Mouse (Mus musculus) kidney, postnatal 36 days (tissue): ENCODE measurements around the gene Slc16a1.

Experiments
- DNase-seq, 2 experiments: peaks; one replicate each; pipeline ENCODE4 v3.0.0; 2021 to 2022; ENCODE audit warnings: mixed read lengths in 2 of 2

The Slc16a1 gene

DNA sequence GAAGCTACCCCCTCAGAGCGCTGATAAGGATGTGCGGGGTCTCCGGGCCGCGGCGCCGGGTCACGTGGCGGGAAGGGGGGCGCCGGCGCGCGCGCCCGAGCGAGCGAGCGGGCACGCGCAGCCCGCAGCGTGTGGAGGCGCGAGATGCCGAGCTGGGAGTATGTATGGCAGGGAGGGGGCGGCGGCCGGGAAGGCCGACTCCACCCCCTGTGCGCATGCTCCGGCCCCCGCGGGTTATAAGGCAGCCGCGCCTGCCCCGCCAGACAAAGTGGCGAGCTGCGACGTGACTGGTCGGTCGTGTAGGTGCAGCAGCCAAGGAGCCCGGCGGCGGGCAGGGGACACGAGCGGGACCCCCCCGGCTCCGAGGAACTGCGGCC, at the start of gene Slc16a1:
Gene Slc16a1 (plus strand): TSS at position 266 of the 377 bp plus-strand sequence.
- DNase-seq = peak; percentile 82 to 91

DNA sequence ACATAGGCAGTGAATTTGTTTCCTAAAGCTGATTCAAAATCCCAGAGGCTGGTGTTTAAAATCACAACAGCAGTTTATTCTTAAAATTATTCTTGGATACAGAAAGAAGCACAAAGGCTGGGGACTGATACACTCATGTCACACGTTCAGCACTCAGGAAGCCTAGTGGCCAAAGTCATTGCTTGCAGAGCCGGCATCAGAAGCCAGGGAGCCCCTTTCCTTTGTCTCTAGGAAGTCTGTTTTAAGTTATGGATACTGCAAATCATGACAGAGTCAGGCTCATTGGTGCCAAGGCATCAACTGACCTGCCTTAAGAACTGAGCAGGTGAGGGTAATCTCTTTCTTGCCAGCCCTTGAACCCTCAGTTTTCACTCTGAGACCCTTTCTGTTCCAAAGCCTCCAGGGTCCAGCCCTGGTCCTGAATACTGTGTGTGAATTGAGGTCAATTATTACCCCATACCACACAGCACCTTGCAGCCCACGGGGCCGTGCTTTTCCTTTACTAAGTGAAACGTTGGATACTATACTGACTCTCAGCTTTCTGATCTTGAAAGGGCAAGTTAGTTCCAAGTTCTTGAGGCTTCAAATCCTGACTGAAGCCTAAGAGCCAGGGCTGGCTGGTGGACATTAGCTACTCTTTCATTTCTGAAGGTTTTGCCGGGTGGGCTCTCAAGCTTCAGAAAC, 41.9 kb upstream of the Slc16a1 start:
- no peak for DNase-seq

DNA sequence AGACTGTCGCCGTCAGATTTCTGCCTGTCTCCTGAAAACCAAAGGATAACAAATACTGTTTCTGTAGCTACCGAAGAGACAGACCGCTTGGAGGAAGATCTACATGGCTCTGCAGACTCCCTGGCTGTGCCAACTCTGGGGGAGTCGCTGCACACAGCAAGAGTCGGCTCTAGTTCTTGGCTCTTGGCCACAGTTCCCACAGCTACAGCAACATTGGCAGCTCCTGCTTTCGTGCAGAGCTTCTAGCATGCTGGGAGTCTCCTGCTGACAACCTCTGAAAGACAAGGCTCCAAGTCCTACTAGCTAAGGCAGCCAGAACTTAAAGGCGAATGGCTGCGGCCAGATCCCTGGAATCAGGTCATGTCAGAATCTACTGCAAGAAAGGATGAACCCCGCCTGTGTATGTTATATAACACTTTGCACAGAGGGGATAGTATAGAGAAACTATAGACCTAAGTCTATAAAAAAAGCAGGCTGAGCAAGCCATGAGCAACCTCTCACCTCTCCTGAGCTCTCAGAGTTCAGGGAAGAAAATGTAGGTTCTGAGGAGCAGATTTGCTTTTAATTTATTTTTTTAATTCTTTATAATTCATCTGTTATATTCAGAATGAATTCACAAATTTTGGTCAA, 41.2 kb upstream of the Slc16a1 start:
- DNase-seq = peak; percentile 79 to 80

GRCm38 (mm10) chr3:104599296-104600150, 38.9 kb upstream of the Slc16a1 start:
- peak; percentile 64 to 83 for DNase-seq

- no peak for DNase-seq
These were observed 37.8 kb upstream of the Slc16a1 start for GRCm38 (mm10) chr3:104600691-104601090.

- no peak for DNase-seq
These were observed 36.8 kb upstream of the Slc16a1 start for GRCm38 (mm10) chr3:104601680-104602079.

GRCm38 (mm10) chr3:104609690-104610380, 28.6 kb upstream of the Slc16a1 start:
- DNase-seq = no peak

DNA sequence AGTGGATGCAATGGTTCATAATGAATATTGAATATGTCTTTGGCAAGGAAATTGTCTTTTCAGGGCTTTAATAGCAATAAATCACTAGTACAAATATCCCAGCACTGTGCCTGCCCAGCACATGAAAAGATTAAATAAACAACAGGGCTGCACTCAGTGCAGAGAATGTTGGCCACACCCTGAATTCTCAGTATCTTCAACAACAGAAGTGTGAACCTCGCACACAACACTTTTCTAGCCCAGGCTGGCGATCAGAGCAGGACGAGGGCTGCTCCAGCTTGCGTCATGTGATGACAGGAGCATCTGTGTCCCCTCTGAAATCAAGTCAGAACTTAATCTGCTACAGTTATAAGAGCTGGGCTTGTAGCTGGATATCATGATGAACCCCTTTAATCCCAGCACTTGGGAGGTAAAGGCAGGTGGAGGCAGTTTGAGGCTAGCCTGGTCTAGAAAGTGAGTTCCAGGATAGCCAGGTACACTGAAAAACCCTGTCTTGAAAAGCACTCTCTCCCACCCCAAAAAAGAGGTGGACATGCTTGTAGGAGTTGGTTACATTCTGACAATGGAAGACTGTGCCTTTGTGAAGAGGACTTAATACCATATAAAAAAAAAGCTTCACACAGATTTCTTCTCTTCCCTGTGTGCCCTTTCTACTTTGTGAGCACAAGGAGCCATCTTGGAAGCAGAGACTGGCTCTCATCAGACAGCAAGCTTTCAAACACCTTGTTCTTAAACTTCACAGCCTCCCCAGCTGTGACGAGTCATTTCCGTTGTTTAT, 27.8 kb upstream of the Slc16a1 start:
- no peak for DNase-seq

DNA sequence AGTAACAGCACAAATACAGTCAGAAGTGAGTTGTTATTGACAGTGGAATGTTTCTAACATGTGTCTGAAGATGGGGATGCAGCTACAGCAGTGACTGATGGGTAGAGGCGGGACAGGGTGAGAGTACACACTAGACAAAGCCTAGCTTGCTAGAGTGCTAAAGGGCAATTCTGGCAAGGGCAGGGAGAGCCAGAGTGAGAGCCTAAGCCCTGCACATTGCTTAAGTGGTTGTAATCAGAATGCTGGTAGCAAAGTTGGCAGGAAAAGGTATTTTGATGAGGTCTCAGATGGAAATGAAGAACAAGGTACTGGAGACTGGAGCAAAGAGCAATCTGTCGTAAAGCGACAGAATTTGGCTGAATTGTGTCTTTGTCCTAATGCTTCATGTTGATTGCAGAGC, 26.5 kb upstream of the Slc16a1 start:
- peak; percentile 57 to 84 for DNase-seq

DNA sequence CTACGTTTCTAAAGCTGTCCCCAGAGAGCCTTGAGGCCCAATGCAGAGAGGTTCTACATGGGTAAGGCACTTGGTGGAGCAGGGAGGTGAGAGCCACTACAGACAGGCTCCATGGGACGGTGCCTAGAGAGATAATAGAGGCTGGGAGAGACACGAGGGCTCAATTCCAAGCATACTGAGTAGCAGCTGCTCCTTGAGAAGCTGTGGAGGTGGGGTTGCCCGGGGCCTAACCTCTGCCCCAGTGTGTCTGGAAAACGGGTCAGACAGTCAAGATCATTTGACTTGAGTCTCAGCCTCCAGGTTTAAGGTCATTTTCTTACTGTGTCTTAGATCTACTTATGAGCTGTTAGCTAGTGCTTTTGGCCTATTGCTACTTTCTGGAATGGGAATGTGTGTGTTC, 25.4 kb upstream of the Slc16a1 start:
- peak; percentile 46 to 60 for DNase-seq

DNA sequence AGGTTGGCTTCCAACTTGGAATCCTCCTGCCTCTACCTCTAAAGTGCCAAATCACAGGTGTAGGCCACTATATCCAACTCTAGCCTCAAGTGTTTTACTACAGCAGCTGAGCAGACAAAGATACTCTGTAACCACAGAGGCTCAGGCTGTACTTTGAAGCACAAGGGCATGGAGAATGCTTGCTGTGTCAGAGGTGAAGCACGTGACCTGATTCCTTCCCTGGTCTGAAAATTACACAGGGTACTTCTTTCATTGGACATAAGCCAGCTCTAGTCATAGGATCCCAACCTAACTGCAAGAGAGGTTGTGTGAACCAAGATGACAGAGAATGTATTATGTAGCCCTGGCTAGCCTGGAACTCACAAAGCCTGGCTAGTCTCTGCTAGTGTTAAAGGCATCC, 24.4 kb upstream of the Slc16a1 start:
- peak; percentile 50 to 60 for DNase-seq

DNA sequence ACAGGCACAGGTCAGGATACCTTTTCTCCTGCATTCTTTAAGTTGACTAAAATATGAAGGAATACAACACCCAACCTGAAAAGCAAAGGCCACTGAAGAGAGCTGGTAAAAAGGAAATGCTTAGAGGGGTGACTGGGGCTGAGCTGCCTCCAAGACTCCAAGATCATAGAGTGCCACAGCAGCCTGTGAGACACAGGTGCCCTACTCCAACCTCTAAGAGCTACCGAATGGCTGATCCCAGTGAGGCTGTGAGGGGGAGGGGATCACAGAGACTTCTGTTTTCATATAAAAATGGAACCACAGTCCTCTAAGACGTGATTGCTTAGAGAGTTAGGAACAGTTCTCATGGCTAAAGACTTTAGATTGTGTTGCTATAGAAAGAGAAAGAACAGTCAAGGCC, 23.3 kb upstream of the Slc16a1 start:
- no peak for DNase-seq

GRCm38 (mm10) chr3:104616155-104616554, 22.3 kb upstream of the Slc16a1 start:
- no peak for DNase-seq

DNA sequence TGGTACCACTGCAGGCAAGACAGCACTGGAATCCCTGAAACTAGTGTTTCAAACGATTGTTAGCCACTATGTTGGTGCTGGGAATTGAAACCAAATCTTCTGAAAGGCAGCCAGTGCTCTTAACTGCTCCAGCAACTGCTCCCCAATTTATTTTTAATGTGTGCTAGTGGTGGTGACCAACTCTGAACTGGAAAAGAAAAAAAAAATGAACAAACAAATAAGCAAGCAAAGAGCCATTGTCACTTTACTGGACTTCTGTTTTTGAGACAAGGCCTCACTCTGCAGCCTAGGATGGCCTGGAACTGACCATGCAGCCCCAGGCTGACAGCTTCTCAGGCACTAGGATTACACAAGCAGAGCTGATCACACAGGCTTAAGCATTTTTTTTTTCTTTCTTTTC, 16.6 kb upstream of the Slc16a1 start:
- no peak for DNase-seq

DNA sequence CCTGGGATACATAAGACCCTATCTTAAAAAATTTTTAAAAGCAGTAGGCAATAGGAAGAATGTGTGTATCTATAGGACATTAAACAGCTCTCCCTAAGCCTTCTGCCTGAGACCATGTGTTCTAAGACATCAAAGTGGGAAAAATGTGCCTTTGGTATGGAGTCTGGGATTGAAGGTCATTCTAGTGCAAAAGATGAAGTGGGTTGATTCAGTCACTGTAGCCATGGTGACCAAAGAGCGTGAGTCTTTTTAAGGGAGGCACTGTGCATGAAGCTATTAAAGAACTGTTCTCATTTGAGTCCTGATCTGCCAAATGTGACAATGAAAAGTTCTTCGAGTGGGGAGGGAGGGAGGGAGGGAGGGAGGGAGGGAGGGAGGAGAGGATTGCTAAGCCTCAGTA, 8.7 kb upstream of the Slc16a1 start:
- DNase-seq = no peak

DNA sequence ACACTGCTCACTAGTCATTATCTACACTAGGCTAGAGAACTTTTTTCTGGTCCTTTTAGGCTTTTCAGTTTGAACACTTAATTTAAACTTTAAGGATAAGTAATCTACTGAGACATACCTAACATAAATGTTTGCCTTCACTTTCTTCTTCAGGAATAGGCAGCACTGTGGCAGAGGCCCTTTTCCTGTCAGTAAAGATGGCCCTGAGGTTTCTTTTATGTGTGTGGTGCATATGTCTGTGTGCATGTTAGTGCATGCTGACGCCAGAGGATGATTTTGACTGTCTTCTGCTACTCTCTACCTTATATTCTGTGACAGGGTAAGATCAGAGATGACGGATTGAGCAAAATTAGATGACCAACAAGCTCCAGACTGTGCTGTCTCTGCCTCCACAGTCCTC, 7.5 kb upstream of the Slc16a1 start:
- no peak for DNase-seq

DNA sequence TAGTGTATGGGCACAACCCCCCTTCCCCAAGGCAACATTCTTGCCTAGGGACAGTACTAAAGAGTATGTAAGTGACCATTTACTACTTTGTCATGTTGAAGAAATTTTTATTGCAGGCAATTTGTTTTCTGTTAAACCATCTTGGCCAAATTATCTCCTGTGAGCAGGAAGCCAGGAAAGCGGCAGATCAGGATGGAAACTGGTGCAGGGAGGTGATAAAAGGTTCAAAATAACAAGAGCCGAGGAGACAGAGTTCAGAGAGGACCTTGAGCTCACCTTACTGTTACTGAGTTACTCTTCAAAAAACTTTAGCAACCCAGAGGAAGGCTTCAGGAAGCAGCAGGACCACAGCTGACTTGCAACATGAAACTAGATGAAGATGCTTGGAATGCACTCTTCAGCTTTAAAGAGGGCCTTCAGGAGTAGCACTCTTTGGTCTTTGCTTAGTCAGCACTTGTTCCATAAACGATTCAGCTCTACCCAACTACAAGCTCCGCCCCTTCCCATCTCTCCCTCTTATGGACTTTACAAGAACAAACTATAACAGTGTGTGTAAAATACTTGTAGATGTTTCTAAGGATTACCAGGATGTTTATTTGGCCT, 5.8 kb upstream of the Slc16a1 start:
- no peak for DNase-seq

GRCm38 (mm10) chr3:104636491-104636890, 2.0 kb upstream of the Slc16a1 start:
- DNase-seq = no peak

- peak; percentile 29 to 53 for DNase-seq
These were observed 753 bp upstream of the Slc16a1 start for GRCm38 (mm10) chr3:104637427-104638402.

DNA sequence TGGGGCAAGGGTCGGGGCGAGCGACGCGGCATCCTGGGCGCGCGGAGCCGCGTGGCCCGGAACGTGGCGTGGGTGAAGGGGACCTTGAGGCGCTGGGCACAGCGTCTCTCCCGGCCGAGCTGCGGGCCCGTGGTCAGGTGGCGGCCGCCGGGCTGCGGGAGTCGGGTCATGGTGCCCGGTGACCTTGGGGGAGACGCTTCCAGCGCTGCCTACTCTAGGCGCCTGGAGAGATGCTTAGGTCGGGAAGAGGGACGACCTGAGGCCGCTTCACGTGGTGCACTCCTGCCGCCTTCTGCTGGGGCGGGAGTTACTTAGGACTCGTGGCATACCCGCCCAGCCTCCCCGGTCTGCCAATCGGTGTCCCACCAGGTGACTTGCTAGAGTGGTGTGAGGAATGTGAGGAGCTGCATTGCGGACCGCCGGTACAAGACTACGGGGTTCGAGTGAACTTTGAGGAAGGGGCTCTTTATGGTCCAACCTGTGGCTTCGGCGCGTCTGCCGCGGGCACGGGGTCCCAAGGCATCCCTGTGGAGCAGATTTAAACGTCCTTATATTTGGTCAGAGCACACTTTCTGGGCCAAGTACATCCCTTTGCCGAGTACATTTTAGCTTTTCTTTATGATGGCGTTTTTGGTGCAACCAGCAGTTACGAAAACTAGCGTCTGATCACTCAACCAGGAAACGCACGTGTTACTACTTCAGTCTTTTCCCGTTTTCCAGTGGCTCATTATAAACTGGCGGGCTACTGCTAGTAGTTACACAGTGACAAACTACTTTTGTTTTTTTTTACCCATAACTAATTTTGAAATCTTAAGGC, 672 bp downstream of the Slc16a1 start:
- peak; percentile 71 to 76 for DNase-seq
